8 mouse cellular contexts compared by ENCODE assay signal in the genomic region with DNA sequence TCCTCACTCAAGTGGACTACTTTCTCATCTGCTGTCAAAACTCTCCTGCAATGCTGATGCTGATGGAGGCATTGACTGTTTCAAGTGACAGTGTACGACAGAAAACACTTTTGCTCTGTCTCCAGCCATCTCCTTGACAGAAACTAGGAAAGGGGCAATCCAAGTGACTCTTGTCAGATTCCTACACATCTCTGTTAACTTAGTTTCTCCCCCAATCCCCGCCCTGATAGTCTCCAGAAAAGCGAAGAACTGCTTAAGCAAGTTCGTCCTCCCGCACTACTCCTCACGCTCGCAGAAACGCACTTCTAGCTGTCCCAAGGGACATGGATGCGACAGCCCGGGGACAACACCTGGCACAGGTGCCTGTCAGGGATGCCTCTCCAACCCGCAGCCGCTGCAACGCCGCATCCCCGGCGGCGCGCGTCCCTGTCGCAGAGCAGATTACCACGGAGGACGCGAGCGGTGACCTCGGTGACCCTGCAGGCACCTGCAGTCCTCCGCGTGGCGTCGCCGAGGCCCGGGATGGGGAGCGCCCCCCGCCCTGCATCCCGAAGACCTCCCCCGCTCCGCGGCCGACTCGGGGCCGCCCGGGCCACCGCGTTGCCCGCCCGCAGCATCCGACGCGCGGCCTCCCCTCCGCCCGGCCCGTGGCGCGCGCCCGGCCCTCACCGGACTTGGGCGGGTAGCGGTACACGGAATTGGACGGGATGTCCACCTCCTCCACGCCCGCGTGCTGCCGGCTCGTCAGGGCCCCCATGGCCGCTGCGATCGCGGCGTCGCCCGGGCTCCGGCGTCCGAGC. TPM values are rescaled to one million over a fixed set of nuclear protein-coding genes. Genes with fewer than 3 reads are reported as not detected.
A peak's percentile ranks its signal among the peaks of the same experiment; 100 is the strongest.
DNase-seq lines count a peak whose midpoint lies in the region; ATAC-seq and TF ChIP-seq lines count a peak whose summit lies in the region.

No protein-coding gene starts in this region.

- ATAC-seq in heart, embryonic 15.5 days (replicated peaks; ENCODE audit: insufficient number of reproducible peaks, insufficient read depth, low FRiP score, low read depth) = peak; percentile 34
- peak; percentile 62; the same call in 1 of the 2 replicates for ATAC-seq in liver, embryonic 14.5 days (ENCODE audit: insufficient read depth)

- H3K4me3 ChIP-seq in heart, embryonic 15.5 days = peak overlapping the region; percentile 82
- H3K4me3 ChIP-seq in liver, embryonic 14.5 days (ENCODE audit: insufficient read depth in 1 of 2, low read depth in 2 of 2, low read length in 2 of 2) = peak overlapping the region; percentile 65 to 75

- DNase-seq in embryo, embryonic 10.5 days (ENCODE audit: low spot score) = peak; percentile 47
- no peak for DNase-seq in embryo, embryonic 10 days (ENCODE audit: low spot score)
- DNase-seq in B cell, adult 2 months = peak; percentile 46 to 47
- DNase-seq in cerebellum, postnatal 10 days = peak; percentile 49 to 64
- no peak for DNase-seq in liver, embryonic 14.5 days (ENCODE audit: low read depth in 3 of 3, low spot score in 3 of 3)
- DNase-seq in retina, postnatal 1 day = peak; percentile 60
- no peak for DNase-seq in ovary, postnatal 10 days (ENCODE audit: low spot score)

- no peaks in the 10 kb centered on the region for H3K9me3 ChIP-seq in heart, embryonic 15.5 days (replicated peaks)
- no peaks in the 10 kb centered on the region for H3K9me3 ChIP-seq in liver, embryonic 14.5 days (ENCODE audit: control insufficient read depth, low read length)

- no peak for TF ChIP-seq EP300 in liver, embryonic 14.5 days (IDR thresholded peaks at IDR 0.05; ENCODE audit: low read depth)

- no peaks in the 10 kb centered on the region for H3K36me3 ChIP-seq in heart, embryonic 15.5 days
- H3K36me3 ChIP-seq in liver, embryonic 14.5 days (replicated peaks; ENCODE audit: control insufficient read depth, insufficient read depth, low read depth) = no peaks in the 10 kb centered on the region

- WGBS in heart, embryonic 15.5 days = 1% methylated on average over 70 of the region's 76 CpGs
- WGBS in liver, embryonic 14.5 days (ENCODE audit: insufficient replicate concordance) = under 1% methylated on average over 76 of the region's 76 CpGs

- peak overlapping the region; percentile 99 for H3K4me2 ChIP-seq in heart, embryonic 15.5 days
- H3K4me2 ChIP-seq in liver, embryonic 14.5 days (ENCODE audit: low read depth) = peak overlapping the region; percentile 99

- peak overlapping the region; percentile 11; the same call in 1 of the 2 replicates for H3K27ac ChIP-seq in heart, embryonic 15.5 days
- H3K27ac ChIP-seq in liver, embryonic 14.5 days = no peak overlapping the region

- H3K27me3 ChIP-seq in heart, embryonic 15.5 days = no peaks in the 10 kb centered on the region; the same call in 1 of the 2 replicates
- peaks cover 21% of the 10 kb centered on the region for H3K27me3 ChIP-seq in liver, embryonic 14.5 days (ENCODE audit: control insufficient read depth, insufficient read depth, low read length)

- TF ChIP-seq CTCF in liver, embryonic 14.5 days (IDR thresholded peaks at IDR 0.05; ENCODE audit: low read depth) = no peak

- H3K4me1 ChIP-seq in heart, embryonic 15.5 days (replicated peaks) = peaks cover 19% of the 10 kb centered on the region
- H3K4me1 ChIP-seq in liver, embryonic 14.5 days (replicated peaks; ENCODE audit: control insufficient read depth in 2 of 2, insufficient read depth in 2 of 2, low read length in 1 of 2) = peaks cover 4 to 10% of the 10 kb centered on the region in 2 experiments

- peak overlapping the region; percentile 71 for H3K9ac ChIP-seq in heart, embryonic 15.5 days
- peak overlapping the region; percentile 69 for H3K9ac ChIP-seq in liver, embryonic 14.5 days (replicated peaks)

RNA-seq across cellular contexts. Expression of a gene that starts 0.6 kb away (rescaled TPM):
- polyA plus RNA-seq in heart, embryonic 15.5 days (2015; fragmentation: Nextera tagmentation; extraction: Ambion mirVana) = 7.1 and 14.3 TPM in 2 replicates
- polyA plus RNA-seq in liver, embryonic 14.5 days (2012; rRNA removed) = 0.57 and 0.75 TPM in 2 replicates
- polyA plus RNA-seq in liver, embryonic 14.5 days (2014; fragmentation: Nextera tagmentation; extraction: Ambion mirVana) = 0.66 and 1.2 TPM in 2 replicates

RNA-seq across cellular contexts. Expression of a gene that starts 21.7 kb away (rescaled TPM):
- 29.3 and 32.5 TPM in 2 replicates for polyA plus RNA-seq in heart, embryonic 15.5 days (2015; fragmentation: Nextera tagmentation; extraction: Ambion mirVana)
- 58.9 and 70.9 TPM in 2 replicates for polyA plus RNA-seq in liver, embryonic 14.5 days (2012; rRNA removed)
- polyA plus RNA-seq in liver, embryonic 14.5 days (2014; fragmentation: Nextera tagmentation; extraction: Ambion mirVana) = 50.3 and 55.4 TPM in 2 replicates

RNA-seq across cellular contexts. Expression of a gene that starts 53.8 kb away (rescaled TPM):
- polyA plus RNA-seq in heart, embryonic 15.5 days (2015; fragmentation: Nextera tagmentation; extraction: Ambion mirVana) = 0.10 TPM in 1 of 2 replicates, not detected in the other
- 0.01 and 0.02 TPM in 2 replicates for polyA plus RNA-seq in liver, embryonic 14.5 days (2012; rRNA removed)
- 0.08 TPM in 1 of 2 replicates, not detected in the other for polyA plus RNA-seq in liver, embryonic 14.5 days (2014; fragmentation: Nextera tagmentation; extraction: Ambion mirVana)

Comparison
In these comparisons a context has a peak if more than half of its experiments do, and no peak if none do; other contexts are left out.
1. DNase-seq: peak in embryo, embryonic 10.5 days (single experiment), B cell, adult 2 months (2 of 2), cerebellum, postnatal 10 days (2 of 2) and retina, postnatal 1 day (single experiment); none in embryo, embryonic 10 days (single experiment), liver, embryonic 14.5 days (0 of 3) and ovary, postnatal 10 days (single experiment).